16 mouse cellular contexts compared by ENCODE assay signal in genomic region chr7:101099981-101100380, GRCm38 (mm10).
"Had no signal": no experiment of that assay in that cellular context is flagged by ENCODE, and none has a peak within 500 bp of the region (broad histone marks: within the 10 kb centered on the region; RNA-seq: fewer than 3 reads in every experiment).

No protein-coding gene starts in this region.

- DNase-seq: kidney, postnatal 10 days; kidney, postnatal 36 days; left cerebral cortex, postnatal 4 days; liver, postnatal 0 days; lung, embryonic 14.5 days; thymus, adult 18-20 months; thymus, postnatal 36 days had no signal

- H3K27ac ChIP-seq: kidney, embryonic 15.5 days; limb, embryonic 12.5 days; limb, embryonic 15.5 days; liver, embryonic 14.5 days; macrophage; midbrain, embryonic 12.5 days had no signal

- H3K4me2 ChIP-seq: kidney, embryonic 15.5 days; limb, embryonic 12.5 days; limb, embryonic 15.5 days; liver, embryonic 11.5 days; lung, embryonic 14.5 days; midbrain, embryonic 12.5 days; midbrain, embryonic 15.5 days had no signal

- H3K9ac ChIP-seq: kidney, embryonic 15.5 days; limb, embryonic 12.5 days; limb, embryonic 15.5 days; liver, embryonic 14.5 days; liver, postnatal 0 days; lung, embryonic 14.5 days; midbrain, embryonic 12.5 days; midbrain, embryonic 15.5 days had no signal

- H3K27me3 ChIP-seq: kidney, embryonic 15.5 days; limb, embryonic 15.5 days; midbrain, embryonic 12.5 days; midbrain, embryonic 15.5 days had no signal

- H3K4me1 ChIP-seq: limb, embryonic 12.5 days had no signal

- H3K4me3 ChIP-seq: kidney, embryonic 15.5 days; limb, embryonic 12.5 days; limb, embryonic 15.5 days; midbrain, embryonic 12.5 days; midbrain, embryonic 15.5 days had no signal

- H3K9me3 ChIP-seq: kidney, embryonic 15.5 days; limb, embryonic 12.5 days; limb, embryonic 15.5 days; midbrain, embryonic 12.5 days; midbrain, embryonic 15.5 days had no signal

- H3K36me3 ChIP-seq: kidney, embryonic 15.5 days; limb, embryonic 12.5 days; limb, embryonic 15.5 days; midbrain, embryonic 12.5 days; midbrain, embryonic 15.5 days had no signal

- ATAC-seq: liver, postnatal 0 days; lung, postnatal 0 days; midbrain, embryonic 15.5 days had no signal
